Mouse (Mus musculus): ENCODE results near the gene Slc30a5. TPM values are rescaled to one million over a fixed set of nuclear protein-coding genes. Genes with fewer than 3 reads are reported as not detected.
"Not testable (repeated sequence)": the region's sequence is repeated elsewhere in the genome, so short reads cannot be mapped to it uniquely, and the experiment has no call there.

The Slc30a5 gene
- total RNA-seq, 2 experiments from 2014 or later: 9.1 to 13.6 TPM

DNA sequence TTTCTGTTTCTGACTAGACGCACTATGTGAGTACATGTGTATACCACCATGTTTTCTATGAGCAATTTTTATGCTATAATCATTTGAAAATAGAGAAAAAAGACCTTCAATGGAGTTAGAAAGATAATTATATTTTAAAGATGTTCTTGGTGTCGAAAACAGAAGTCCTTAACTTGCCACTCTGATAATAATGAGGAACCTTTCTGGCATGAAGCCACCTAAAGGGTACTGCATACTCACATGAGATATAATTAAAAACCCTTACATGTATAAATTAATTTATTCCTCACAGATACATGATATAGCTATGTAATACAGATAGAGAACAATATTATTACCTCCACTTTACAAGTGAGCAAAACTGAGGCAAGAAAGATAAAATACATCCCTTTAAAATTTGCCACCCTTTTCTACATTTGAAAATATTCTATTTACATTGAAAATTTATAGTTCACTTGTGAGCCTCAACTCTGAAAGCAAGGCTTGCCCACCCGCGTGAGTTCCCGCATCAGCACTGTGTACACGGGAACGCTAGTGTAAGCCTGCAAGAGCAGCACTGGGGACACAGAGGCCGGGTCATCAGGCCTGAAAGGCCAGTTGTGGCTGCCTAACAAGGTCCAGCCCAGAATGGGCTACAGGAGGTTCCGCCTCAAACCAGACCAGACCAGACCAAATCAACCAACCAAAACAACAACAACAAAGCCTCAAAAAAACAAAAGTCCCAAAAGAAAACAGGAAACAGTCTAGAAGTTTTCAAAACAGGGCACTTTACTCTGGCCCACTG, 7.4 kb downstream of the Slc30a5 start:
- DNase-seq: no peak
- no peak overlapping the region for H3K4me3 ChIP-seq
- no peak for TF ChIP-seq CTCF (IDR thresholded peaks at IDR 0.05)
- intact Hi-C loops (cut with DNase I): no loop called here
- H3K27ac ChIP-seq: no peak overlapping the region

DNA sequence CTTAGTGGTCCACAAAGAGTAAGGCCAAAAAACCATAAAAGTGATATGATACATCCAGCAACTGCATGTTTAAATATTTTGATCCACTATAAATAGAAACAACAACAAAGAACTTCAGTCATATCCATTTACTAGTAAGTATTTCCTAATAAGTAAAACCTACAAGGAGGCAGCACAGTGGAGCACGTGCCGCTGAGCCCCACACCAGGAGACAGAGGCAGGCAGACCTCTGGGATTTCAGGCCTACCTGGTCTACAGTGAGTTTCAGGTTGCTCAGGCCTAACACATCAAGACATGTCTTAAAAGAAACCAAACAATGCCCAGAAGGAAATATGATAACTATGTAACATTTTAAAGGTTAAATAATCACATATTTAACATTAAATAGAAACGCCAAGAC, 8.3 kb downstream of the Slc30a5 start:
- H3K27ac ChIP-seq: no peak overlapping the region
- intact Hi-C loops (cut with DNase I): no loop called here
- DNase-seq: no peak
- H3K4me3 ChIP-seq: no peak overlapping the region
- TF ChIP-seq CTCF (IDR thresholded peaks at IDR 0.05): no peak

DNA sequence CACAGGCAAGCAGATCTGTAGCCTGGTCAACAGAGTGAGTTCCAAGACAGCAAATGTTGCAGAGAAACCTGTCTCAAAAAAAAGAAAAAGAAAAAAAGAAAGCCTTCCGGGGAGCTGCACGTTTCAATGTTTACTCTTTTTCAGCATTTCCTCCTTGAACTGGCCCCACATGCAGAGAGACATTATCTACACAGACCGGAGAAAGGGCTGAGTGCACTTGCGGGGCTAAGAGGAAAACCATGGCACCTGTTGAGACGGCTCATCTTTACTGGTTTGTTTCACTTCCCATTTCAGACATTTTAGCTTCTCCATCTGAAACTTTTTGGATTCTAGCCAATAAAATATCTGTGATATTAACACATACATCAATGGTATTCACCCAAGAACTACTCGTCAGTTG, 8.9 kb downstream of the Slc30a5 start:
- intact Hi-C loops (cut with DNase I): no loop called here
- Histone ChIP-seq H3K27ac (no peak overlapping the region), H3K4me3 (no peak overlapping the region)
- DNase-seq: no peak
- no peak for TF ChIP-seq CTCF (IDR thresholded peaks at IDR 0.05)

DNA sequence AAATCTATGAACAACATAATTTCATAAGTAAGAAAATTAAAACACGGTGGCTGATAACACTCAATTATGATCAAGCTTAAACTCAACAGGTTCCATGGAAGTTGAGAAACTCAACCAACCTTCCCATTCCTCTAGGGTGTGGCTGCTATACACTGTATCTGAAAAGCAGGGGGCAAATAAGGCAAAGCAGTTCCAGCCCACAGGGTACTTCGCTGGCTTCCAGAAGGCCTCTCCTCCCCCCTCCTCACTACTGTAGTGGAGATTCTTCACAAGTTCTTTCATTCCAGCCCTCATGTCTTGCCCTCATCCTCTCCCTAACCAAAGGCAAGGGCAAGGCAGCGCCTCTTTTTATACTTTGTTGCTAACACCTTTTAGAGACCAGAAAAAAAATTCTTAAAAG, 9.4 kb downstream of the Slc30a5 start:
- H3K4me3 ChIP-seq: no peak overlapping the region
- no peak overlapping the region for H3K27ac ChIP-seq
- no peak for TF ChIP-seq CTCF (IDR thresholded peaks at IDR 0.05)
- intact Hi-C loops (cut with DNase I): no loop called here
- DNase-seq: no peak

DNA sequence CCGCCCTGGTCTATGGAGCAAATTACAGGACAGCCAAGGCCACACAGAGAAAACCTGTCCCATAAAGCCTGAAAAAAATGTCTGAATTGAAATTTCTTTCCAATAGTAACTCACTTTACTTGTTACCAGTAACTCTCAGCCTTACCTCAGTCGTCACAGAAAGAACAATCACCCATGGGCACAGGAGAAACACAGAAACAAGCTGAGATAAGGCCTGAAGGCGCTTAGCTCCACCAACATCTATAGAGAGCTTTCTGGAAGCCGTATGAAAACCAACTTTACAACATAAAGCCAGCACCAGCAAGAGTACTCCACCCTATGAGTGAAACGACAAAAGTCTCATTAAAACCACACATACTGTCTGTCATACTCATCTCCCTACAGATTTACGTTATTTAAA, 18.8 kb downstream of the Slc30a5 start:
- TF ChIP-seq CTCF (IDR thresholded peaks at IDR 0.05): no peak
- DNase-seq: no peak
- H3K27ac ChIP-seq: no peak overlapping the region
- intact Hi-C loops (cut with DNase I): no loop called here
- H3K4me3 ChIP-seq: no peak overlapping the region

DNA sequence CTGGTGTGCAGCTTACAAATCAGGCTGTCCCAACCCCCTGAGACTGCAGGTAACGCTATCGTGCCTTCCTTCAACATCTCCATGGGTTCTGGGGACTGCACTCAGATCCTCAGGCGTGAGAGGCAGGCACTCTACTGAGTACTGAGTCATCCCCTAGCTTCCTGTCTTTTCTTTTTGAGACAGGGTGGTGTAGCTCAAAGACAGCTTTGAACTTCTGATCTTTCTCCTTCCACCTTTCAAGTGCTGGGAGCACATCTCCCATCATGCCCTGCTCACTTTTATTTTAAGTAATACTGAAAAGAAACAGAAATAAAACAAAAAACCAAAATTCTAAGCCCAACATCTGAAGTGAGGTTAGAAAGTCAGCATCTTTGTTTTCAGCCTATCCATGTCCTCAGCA, 27.5 kb downstream of the Slc30a5 start:
- intact Hi-C loops (cut with DNase I): no loop called here
- no peak for DNase-seq
- no peak overlapping the region for H3K27ac ChIP-seq
- no peak overlapping the region for H3K4me3 ChIP-seq
- no peak for TF ChIP-seq CTCF (IDR thresholded peaks at IDR 0.05)

DNA sequence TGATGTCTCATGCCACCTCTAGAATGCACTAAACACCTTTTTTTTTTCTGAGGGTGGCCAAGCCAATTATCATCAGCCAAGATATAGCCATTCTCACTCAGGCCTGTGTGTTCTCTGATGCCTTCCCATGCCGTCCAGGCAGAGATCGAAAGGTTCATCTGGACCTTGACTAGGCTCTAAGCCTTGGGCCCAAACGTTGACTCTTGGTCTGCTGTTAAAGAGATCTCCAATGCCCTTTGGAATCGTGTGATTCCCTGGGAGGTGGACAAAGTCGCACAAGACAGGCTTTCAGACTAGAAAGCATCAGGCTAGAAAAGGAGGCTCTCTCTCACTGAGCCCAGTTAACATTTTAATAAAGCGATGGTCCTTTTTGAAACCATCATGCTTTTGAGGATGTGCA, 36.1 kb downstream of the Slc30a5 start:
- Histone ChIP-seq H3K27ac (no peak overlapping the region), H3K4me3 (no peak overlapping the region)
- intact Hi-C loops (cut with DNase I): no loop called here
- no peak for TF ChIP-seq CTCF (IDR thresholded peaks at IDR 0.05)
- DNase-seq: no peak

DNA sequence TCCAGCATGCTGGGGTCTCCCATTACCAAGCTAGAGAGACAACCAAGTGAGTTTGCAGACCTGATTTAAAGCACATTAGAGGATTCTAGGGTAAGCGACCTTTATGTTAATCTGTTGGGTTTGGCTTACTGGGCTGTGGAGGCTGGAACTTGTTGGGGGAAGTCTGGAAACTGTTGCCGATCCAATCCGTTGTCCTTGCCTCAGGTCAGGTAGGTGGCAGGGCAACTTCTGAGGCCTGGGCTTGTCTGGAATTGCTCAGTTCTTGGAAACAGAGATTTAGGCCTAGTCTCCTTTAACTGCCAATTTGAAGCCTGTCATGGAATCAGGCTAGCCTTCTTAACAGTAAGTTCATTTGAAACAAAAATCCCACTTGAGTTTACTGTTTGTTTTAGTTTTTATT, 44.1 kb downstream of the Slc30a5 start:
- no peak for TF ChIP-seq CTCF (IDR thresholded peaks at IDR 0.05)
- Histone ChIP-seq H3K4me3 (no peak overlapping the region), H3K27ac (no peak overlapping the region)
- intact Hi-C loops (cut with DNase I): loop anchor here (5.0 kb wide), 1 partner anchor 43 kb away; the partner anchor contains the start of gene Slc30a5
- DNase-seq: no peak

DNA sequence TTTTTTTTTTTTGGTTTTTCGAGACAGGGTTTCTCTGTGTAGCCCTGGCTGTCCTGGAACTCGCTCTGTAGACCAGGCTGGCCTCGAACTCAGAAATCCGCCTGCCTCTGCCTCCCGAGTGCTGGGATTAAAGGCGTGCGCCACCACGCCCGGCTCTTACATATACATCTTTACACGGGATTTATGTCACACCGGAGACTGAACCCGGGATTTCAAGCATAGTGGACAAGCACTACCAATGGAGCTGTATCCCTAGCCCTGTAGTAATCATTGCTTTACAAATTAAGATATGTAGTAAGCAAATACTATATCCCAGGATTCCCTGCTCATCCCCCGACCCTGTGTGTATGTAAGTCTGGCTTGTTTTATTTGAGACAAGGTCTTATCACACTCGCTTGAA, 45.2 kb downstream of the Slc30a5 start:
- H3K27ac ChIP-seq, H3K4me3 ChIP-seq, DNase-seq: not testable (repeated sequence)
- intact Hi-C loops (cut with DNase I): loop anchor here (5.0 kb wide), 1 partner anchor 44 kb away; the partner anchor contains the start of gene Slc30a5

DNA sequence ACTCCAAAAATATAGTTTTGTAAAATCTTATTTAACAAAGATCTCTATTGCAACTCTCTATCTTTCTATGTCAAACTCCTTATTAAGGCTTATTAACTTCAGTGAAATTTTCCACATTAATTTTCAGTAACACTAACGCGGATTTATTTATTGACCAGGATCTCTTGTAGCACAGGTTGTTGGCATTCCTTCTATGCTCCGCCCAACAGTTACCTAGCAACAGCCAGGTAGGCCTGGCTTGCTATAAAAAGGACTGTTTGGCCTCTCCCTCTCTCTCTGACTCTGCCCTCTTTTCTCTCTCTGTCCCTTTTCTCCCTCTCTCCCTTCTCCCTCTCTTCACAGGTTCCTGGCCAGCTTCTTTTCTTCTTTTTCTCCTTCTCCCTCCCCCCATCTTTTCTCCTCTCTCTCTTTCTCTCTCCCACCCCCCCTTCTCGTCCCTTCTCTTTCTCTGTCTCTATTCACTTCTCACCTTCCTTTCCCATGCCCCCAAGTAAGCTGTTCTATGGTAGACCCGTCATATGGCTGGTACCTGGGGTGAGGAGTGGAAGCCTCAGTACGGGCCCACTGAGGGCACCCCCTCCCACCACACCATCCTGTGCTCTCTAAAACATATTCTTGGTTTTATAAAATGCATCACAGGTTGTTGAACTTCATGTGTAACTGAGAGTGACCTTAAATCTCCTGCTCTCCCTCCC, 45.8 kb downstream of the Slc30a5 start:
- Histone ChIP-seq H3K27ac (no peak overlapping the region; the same call in 1 of the 2 replicates), H3K4me3 (no peak overlapping the region)
- intact Hi-C loops (cut with DNase I): loop anchor here (5.0 kb wide), 1 partner anchor 45 kb away; the partner anchor contains the start of gene Slc30a5
- no peak for DNase-seq
- no peak for TF ChIP-seq CTCF (IDR thresholded peaks at IDR 0.05)

DNA sequence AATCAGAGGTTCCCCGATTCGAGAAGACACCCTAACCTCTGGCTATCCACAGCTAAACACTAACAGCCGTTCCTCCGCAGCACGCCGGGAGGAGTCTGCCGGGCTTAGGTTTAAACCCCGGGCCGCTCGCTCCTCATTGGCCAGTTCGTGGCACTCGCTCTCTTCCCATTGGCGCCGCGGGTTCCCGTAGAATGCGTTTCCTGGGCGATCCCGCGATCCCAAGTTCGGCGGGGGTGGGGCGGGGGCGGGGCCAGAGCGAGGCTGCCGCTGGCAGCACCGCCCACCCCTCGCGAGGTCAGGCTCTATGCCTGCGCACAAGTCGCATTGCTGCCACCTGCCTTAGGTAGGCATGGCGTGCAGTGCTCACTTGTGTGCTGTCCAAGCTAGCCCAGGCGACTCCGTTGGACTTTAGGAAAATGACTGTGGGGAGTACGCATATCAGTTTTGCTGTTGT, 46.8 kb downstream of the Slc30a5 start, which contains the start of gene Ccnb1:
Ccnb1 (minus strand) TSS at position 157 of the 454 bp plus-strand sequence.
- peak; percentile 46 for TF ChIP-seq CTCF (IDR thresholded peaks at IDR 0.05)
- H3K27ac ChIP-seq: peak within 1 kb of the TSS; percentile 73
- H3K4me3 ChIP-seq: peak within 1 kb of the TSS; percentile 90
- DNase-seq: peak; percentile 95
- intact Hi-C loops (cut with DNase I): loop anchor here (5.0 kb wide), 1 partner anchor 46 kb away; the partner anchor contains the start of gene Slc30a5

DNA sequence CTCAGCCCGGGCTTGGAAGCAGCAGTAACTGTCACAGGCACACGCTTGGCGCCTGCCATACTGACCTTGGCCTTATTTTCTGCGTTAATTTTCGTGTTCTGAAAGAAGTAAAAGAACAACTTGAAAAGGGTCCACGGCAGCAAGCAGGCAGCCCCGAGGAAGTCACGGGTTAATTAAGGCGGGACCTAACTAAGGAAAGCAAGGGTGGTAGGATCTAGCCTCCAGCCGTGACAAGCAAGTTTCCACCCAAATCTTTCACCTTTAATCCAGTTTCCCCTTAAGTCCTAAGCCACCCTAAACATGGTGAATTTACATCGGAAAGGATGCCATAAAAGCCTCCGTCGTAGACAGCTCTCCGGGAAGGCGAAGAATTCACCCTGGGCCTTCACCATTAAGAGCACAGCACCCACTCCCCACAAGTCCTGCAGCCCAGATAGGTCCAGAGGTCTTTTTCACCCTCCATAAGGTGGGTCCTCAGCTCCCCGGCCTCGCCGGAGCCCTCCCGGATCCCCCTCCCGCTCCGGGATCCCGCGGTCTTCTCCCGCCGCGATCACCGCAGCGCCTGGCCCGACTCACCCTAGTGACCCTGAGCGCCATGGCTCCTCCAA, 47.3 kb downstream of the Slc30a5 start:
- DNase-seq: no peak
- TF ChIP-seq CTCF (IDR thresholded peaks at IDR 0.05): no peak
- H3K4me3 ChIP-seq: peak overlapping the region; percentile 90
- H3K27ac ChIP-seq: no peak overlapping the region
- intact Hi-C loops (cut with DNase I): loop anchor here (5.0 kb wide), 1 partner anchor 46 kb away; the partner anchor contains the start of gene Slc30a5

DNA sequence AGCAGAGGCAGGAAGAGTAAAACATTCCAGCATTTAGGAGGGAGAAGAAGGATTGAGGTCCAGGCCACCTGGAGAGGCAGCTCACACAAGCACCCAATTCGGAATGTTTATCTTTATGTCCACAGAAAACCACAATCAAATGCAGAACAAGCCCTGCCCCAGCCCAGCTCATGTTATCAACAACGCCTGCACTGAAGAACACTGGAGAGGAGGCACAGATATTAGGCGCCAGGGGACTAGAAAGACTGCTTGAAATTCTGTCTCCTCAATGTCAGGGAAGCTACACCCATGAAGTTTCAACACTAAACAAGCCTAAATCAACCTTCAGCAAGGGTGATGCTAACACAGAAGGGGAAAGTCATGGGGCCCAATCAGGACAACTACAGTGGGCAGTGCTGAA, 55.7 kb downstream of the Slc30a5 start:
- no peak for TF ChIP-seq CTCF (IDR thresholded peaks at IDR 0.05)
- DNase-seq: no peak
- intact Hi-C loops (cut with DNase I): loop anchor here (5.0 kb wide), 1 partner anchor 35 kb away; the partner anchor contains the start of gene Mrps36
- Histone ChIP-seq H3K4me3 (no peak overlapping the region), H3K27ac (no peak overlapping the region)

Measured in gastrocnemius, adult 2 months (tissue).